Mouse (Mus musculus): Measurements from ENCODE around the gene Wwtr1. TPM values are rescaled to one million over a fixed set of nuclear protein-coding genes. Genes with fewer than 3 reads are reported as not detected.

Gene Wwtr1
- polyA plus RNA-seq, 2 experiments, result 34.5 to 54.2 TPM

DNA sequence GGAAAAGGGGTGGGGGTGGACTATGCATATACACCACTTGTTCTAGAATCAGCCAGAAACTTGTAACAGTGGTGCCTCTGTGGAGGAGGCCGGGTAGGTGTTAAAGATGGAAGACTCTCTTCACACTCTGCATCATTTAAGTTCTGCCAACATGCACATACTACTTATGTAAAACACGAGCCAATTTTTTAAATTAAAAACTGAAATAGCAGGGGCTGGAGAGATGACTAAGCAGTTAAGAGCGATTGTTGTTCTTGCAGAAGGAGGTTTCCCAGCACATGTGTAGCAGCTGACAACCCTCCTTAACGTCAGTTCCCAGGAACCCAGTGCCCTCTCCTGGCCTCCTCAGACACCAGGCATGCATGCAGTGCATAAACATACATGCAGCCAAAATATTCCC, 95.1 kb downstream of the Wwtr1 start:
- no peak overlapping the region for H3K27ac ChIP-seq (replicated peaks; ENCODE audit: low read depth, low read length)
- no peak overlapping the region for H3K4me3 ChIP-seq (replicated peaks; ENCODE audit: low read length)
- H3K27me3 ChIP-seq (ENCODE audit: control insufficient read depth, insufficient read depth, low read length), result no peaks in the 10 kb centered on the region
- H3K4me2 ChIP-seq (replicated peaks; ENCODE audit: low read depth, low read length, severe bottlenecking), result no peak overlapping the region
- 57% methylated on average over 4 of the region's 4 CpGs for WGBS
- ATAC-seq (ENCODE audit: low FRiP score, low read depth) (no peak), DNase-seq (ENCODE audit: low spot score) (no peak)
- no peaks in the 10 kb centered on the region for H3K9me3 ChIP-seq (ENCODE audit: control insufficient read depth, low read length)
- H3K4me1 ChIP-seq (ENCODE audit: control insufficient read depth, insufficient read depth, low read length), result no peaks in the 10 kb centered on the region
- peaks cover 14% of the 10 kb centered on the region; the same call in 1 of the 2 replicates for H3K36me3 ChIP-seq (ENCODE audit: control insufficient read depth, insufficient read depth, low read length)
- TF ChIP-seq POLR2A (IDR thresholded peaks at IDR 0.05; ENCODE audit: borderline replicate concordance, extremely low read depth, insufficient read depth, insufficient read length), result no peak
- H3K9ac ChIP-seq (ENCODE audit: low read depth, low read length, severe bottlenecking), result no peak overlapping the region

GRCm38 (mm10) chr3:57474421-57474820, 101.3 kb downstream of the Wwtr1 start:
- no peak overlapping the region for H3K4me3 ChIP-seq (replicated peaks; ENCODE audit: low read length)
- H3K36me3 ChIP-seq (ENCODE audit: control insufficient read depth, insufficient read depth, low read length), result peaks cover 14% of the 10 kb centered on the region; the same call in 1 of the 2 replicates
- H3K9ac ChIP-seq (ENCODE audit: low read depth, low read length, severe bottlenecking), result no peak overlapping the region
- no peak overlapping the region for H3K4me2 ChIP-seq (replicated peaks; ENCODE audit: low read depth, low read length, severe bottlenecking)
- H3K4me1 ChIP-seq (ENCODE audit: control insufficient read depth, insufficient read depth, low read length), result peaks cover 30% of the 10 kb centered on the region
- DNase-seq (ENCODE audit: low spot score) (no peak), ATAC-seq (ENCODE audit: low FRiP score, low read depth) (no peak)
- no peak overlapping the region for H3K27ac ChIP-seq (replicated peaks; ENCODE audit: low read depth, low read length)
- H3K9me3 ChIP-seq (ENCODE audit: control insufficient read depth, low read length), result no peaks in the 10 kb centered on the region
- H3K27me3 ChIP-seq (ENCODE audit: control insufficient read depth, insufficient read depth, low read length), result no peaks in the 10 kb centered on the region
- TF ChIP-seq POLR2A (IDR thresholded peaks at IDR 0.05; ENCODE audit: borderline replicate concordance, extremely low read depth, insufficient read depth, insufficient read length), result no peak
- 91% methylated on average over 8 of the region's 8 CpGs for WGBS

DNA sequence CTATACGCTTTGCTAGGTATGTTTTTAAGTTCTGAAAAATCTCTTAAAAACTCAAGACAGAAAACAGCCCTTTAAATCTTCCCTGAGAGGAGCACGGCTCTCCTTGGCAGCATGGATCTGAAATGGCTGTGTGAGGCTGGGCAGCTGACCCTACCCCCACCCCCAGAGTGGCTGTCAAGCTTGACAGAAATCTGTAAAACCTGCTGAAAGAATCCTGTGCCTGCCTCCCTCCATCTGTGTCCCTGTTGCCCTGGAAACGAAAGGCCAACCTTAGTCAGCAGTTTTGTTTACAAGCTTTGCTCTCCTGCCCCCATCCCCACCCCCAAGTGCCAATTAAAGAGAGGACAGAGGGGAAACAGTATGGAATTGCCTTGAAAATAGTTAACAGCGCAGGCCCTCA, 103.3 kb downstream of the Wwtr1 start:
- no peaks in the 10 kb centered on the region for H3K9me3 ChIP-seq (ENCODE audit: control insufficient read depth, low read length)
- DNase-seq (ENCODE audit: low spot score), result peak; percentile 26
- 28% methylated on average over 4 of the region's 4 CpGs for WGBS

DNA sequence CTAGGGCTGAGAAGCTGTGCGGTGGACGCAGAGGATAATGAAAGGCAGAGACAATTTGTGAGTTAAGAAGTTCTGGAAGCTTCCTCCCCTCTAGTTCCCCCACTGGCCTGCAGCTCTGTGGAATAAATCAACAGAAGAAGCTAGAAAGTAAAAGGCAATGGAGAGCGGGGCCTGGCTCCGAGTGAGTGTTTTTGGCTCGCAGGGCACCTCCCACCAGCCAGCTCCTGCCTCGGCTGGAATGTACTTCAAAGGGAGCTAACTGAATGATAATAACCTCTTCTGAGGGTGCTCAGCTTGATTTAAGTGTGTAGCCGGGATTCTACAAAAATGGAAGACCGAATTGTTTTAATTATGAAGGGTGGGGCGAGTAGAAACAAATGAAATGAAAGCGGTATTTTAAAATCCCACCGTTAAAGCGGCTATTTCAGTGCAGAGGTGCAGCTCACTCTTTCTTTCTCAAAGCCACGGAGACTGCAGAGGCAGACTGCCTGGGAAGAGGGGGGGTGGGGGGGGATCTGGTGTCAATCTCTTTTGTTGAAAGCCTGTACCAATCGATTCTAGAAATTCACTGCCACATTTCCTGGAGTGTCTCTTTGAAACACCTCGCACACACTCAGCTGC, 104.6 kb downstream of the Wwtr1 start:
- Histone ChIP-seq H3K9me3 (ENCODE audit: control insufficient read depth, low read length) (no peaks in the 10 kb centered on the region), H3K27ac (replicated peaks; ENCODE audit: low read depth, low read length) (peak overlapping the region; percentile 81), H3K4me2 (replicated peaks; ENCODE audit: low read depth, low read length, severe bottlenecking) (peak overlapping the region; percentile 40), H3K4me3 (replicated peaks; ENCODE audit: low read length) (peak overlapping the region; percentile 13), H3K9ac (ENCODE audit: low read depth, low read length, severe bottlenecking) (peak overlapping the region; percentile 25), H3K36me3 (ENCODE audit: control insufficient read depth, insufficient read depth, low read length) (no peaks in the 10 kb centered on the region), H3K4me1 (ENCODE audit: control insufficient read depth, insufficient read depth, low read length) (peaks cover 30% of the 10 kb centered on the region), H3K27me3 (ENCODE audit: control insufficient read depth, insufficient read depth, low read length) (no peaks in the 10 kb centered on the region)
- peak; percentile 64 for ATAC-seq (ENCODE audit: low FRiP score, low read depth)
- 4% methylated on average over 15 of the region's 15 CpGs for WGBS
- TF ChIP-seq POLR2A (IDR thresholded peaks at IDR 0.05; ENCODE audit: borderline replicate concordance, extremely low read depth, insufficient read depth, insufficient read length), result no peak
- peak; percentile 72 for DNase-seq (ENCODE audit: low spot score)

More for the DNA sequence above, 103.3 kb downstream of the Wwtr1 start:
- Histone ChIP-seq H3K9ac (ENCODE audit: low read depth, low read length, severe bottlenecking) (no peak overlapping the region), H3K27me3 (ENCODE audit: control insufficient read depth, insufficient read depth, low read length) (no peaks in the 10 kb centered on the region), H3K4me3 (replicated peaks; ENCODE audit: low read length) (no peak overlapping the region), H3K4me1 (ENCODE audit: control insufficient read depth, insufficient read depth, low read length) (peaks cover 30% of the 10 kb centered on the region), H3K4me2 (replicated peaks; ENCODE audit: low read depth, low read length, severe bottlenecking) (no peak overlapping the region), H3K36me3 (ENCODE audit: control insufficient read depth, insufficient read depth, low read length) (0 out of 2 replicates have a peak, but pooled peaks cover 11% of the 10 kb centered on the region), H3K27ac (replicated peaks; ENCODE audit: low read depth, low read length) (no peak overlapping the region)
- ATAC-seq (ENCODE audit: low FRiP score, low read depth), result no peak
- TF ChIP-seq POLR2A (IDR thresholded peaks at IDR 0.05; ENCODE audit: borderline replicate concordance, extremely low read depth, insufficient read depth, insufficient read length), result no peak

DNA sequence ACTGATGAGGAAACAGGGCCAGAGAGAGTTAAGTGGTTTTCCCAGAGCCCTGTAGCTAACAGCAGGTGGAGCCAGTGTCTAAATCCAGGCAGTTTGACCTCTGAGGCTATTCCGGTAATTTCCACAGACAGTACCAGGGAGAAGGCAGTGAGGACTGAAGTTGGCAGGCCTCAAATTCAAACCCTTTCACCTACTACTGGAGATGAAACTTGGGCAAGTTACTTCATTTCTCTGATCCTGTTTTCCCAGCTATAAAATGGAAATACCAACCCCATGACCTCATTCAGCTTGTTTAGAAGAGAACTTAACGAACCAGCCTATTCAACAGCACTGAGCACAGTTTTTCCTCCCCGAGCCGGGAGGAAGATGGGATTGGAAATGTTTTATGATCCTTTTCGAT, 105.4 kb downstream of the Wwtr1 start:
- H3K36me3 ChIP-seq (ENCODE audit: control insufficient read depth, insufficient read depth, low read length), result no peaks in the 10 kb centered on the region
- no peaks in the 10 kb centered on the region for H3K9me3 ChIP-seq (ENCODE audit: control insufficient read depth, low read length)
- peak overlapping the region; percentile 40 for H3K4me2 ChIP-seq (replicated peaks; ENCODE audit: low read depth, low read length, severe bottlenecking)
- H3K27me3 ChIP-seq (ENCODE audit: control insufficient read depth, insufficient read depth, low read length), result no peaks in the 10 kb centered on the region
- H3K9ac ChIP-seq (ENCODE audit: low read depth, low read length, severe bottlenecking), result peak overlapping the region; percentile 25
- TF ChIP-seq POLR2A (IDR thresholded peaks at IDR 0.05; ENCODE audit: borderline replicate concordance, extremely low read depth, insufficient read depth, insufficient read length), result no peak
- WGBS, result 6% methylated on average over 5 of the region's 5 CpGs
- DNase-seq (ENCODE audit: low spot score) (peak; percentile 70), ATAC-seq (ENCODE audit: low FRiP score, low read depth) (peak; percentile 63; the same call in 1 of the 2 replicates)
- H3K4me3 ChIP-seq (replicated peaks; ENCODE audit: low read length), result no peak overlapping the region
- peaks cover 30% of the 10 kb centered on the region for H3K4me1 ChIP-seq (ENCODE audit: control insufficient read depth, insufficient read depth, low read length)
- peak overlapping the region; percentile 81 for H3K27ac ChIP-seq (replicated peaks; ENCODE audit: low read depth, low read length)
